ENCODE assay signal across 25 mouse cellular contexts in genomic region chr5:142953641-142954040, GRCm38 (mm10).
"Had no signal": no experiment of that assay in that cellular context is flagged by ENCODE, and none has a peak within 500 bp of the region (broad histone marks: within the 10 kb centered on the region; RNA-seq: fewer than 3 reads in every experiment).

No protein-coding gene starts in this region.

- H3K4me1 ChIP-seq: heart, embryonic 13.5 days; heart, embryonic 15.5 days; hindbrain, embryonic 13.5 days; liver, embryonic 13.5 days; liver, embryonic 15.5 days had no signal

- ATAC-seq: hindbrain, postnatal 0 days; intestine, embryonic 16.5 days had no signal

- H3K9ac ChIP-seq: heart, embryonic 13.5 days; heart, embryonic 15.5 days; hindbrain, embryonic 13.5 days; hindbrain, embryonic 15.5 days; kidney, embryonic 15.5 days; liver, embryonic 13.5 days; liver, embryonic 15.5 days had no signal

- H3K36me3 ChIP-seq: heart, embryonic 13.5 days; heart, embryonic 15.5 days; hindbrain, embryonic 13.5 days; hindbrain, embryonic 15.5 days; kidney, embryonic 15.5 days; liver, embryonic 13.5 days; liver, embryonic 15.5 days had no signal

- H3K4me3 ChIP-seq: heart, adult 2 months; heart, embryonic 13.5 days; heart, embryonic 15.5 days; hindbrain, embryonic 13.5 days; hindbrain, embryonic 15.5 days; kidney, embryonic 15.5 days; left cerebral cortex, adult 2 months; liver, embryonic 13.5 days; liver, embryonic 15.5 days had no signal

- DNase-seq: gastrocnemius, postnatal 14 days; gastrocnemius, postnatal 36 days; heart, adult 11 months; heart, adult 2 months; heart, postnatal 14 days; heart, postnatal 36 days; kidney, adult 11 months; kidney, adult 2 months; kidney, adult 9 months; kidney, postnatal 14 days; kidney, postnatal 36 days; liver; liver, embryonic 13.5 days had no signal

- H3K27ac ChIP-seq: heart, adult 2 months; heart, embryonic 13.5 days; heart, embryonic 15.5 days; hindbrain, embryonic 13.5 days; hindbrain, embryonic 15.5 days; hindbrain, postnatal 0 days; kidney, embryonic 15.5 days; kidney, postnatal 0 days; left cerebral cortex, adult 2 months; liver, embryonic 13.5 days; liver, embryonic 15.5 days had no signal

- H3K4me2 ChIP-seq: heart, embryonic 11.5 days; heart, embryonic 13.5 days; heart, embryonic 15.5 days; hindbrain, embryonic 13.5 days; hindbrain, embryonic 15.5 days; kidney, embryonic 15.5 days; liver, embryonic 11.5 days; liver, embryonic 13.5 days; liver, embryonic 15.5 days had no signal

- H3K27me3 ChIP-seq: heart, embryonic 15.5 days; hindbrain, embryonic 13.5 days; hindbrain, embryonic 15.5 days; kidney, embryonic 15.5 days had no signal

- H3K9me3 ChIP-seq: heart, embryonic 13.5 days; heart, embryonic 15.5 days; hindbrain, embryonic 13.5 days; hindbrain, embryonic 15.5 days; kidney, embryonic 15.5 days; liver, embryonic 13.5 days; liver, embryonic 15.5 days had no signal
